Comparison of ENCODE assay signal across 22 mouse cellular contexts in genomic region chr8:77428015-77428414, GRCm38 (mm10).
"Had no signal": no experiment of that assay in that cellular context is flagged by ENCODE, and none has a peak within 500 bp of the region (broad histone marks: within the 10 kb centered on the region; RNA-seq: fewer than 3 reads in every experiment).

No protein-coding gene starts in this region.

- H3K9me3 ChIP-seq: liver, embryonic 15.5 days; lung, embryonic 15.5 days; megakaryocyte, embryonic 14.5 days; midbrain, embryonic 12.5 days; neural tube, embryonic 13.5 days; neural tube, embryonic 15.5 days had no signal

- H3K36me3 ChIP-seq: liver, embryonic 15.5 days; midbrain, embryonic 12.5 days; neural tube, embryonic 13.5 days; neural tube, embryonic 15.5 days had no signal

- ATAC-seq: liver, postnatal 0 days; lung, postnatal 0 days; midbrain, embryonic 16.5 days had no signal

- H3K27ac ChIP-seq: liver, embryonic 15.5 days; lung, embryonic 15.5 days; macrophage; midbrain, embryonic 12.5 days; neural tube, embryonic 13.5 days; neural tube, embryonic 15.5 days had no signal

- H3K4me3 ChIP-seq: liver, embryonic 15.5 days; lung, embryonic 15.5 days; megakaryocyte, embryonic 14.5 days; midbrain, embryonic 12.5 days; neural tube, embryonic 13.5 days; neural tube, embryonic 15.5 days had no signal

- H3K27me3 ChIP-seq: liver, embryonic 15.5 days; lung, embryonic 15.5 days; megakaryocyte, embryonic 14.5 days; midbrain, embryonic 12.5 days; neural tube, embryonic 13.5 days; neural tube, embryonic 15.5 days had no signal

- DNase-seq: liver, postnatal 0 days; lung, adult 2 months; lung, postnatal 14 days; lung, postnatal 36 days; midbrain, embryonic 14.5 days; retina, postnatal 1 day; right cerebral cortex, adult 18-20 months; right cerebral cortex, postnatal 25 days; right cerebral cortex, postnatal 4 days; spleen, adult 18-20 months; thymus, adult 18-20 months; thymus, postnatal 14 days; thymus, postnatal 36 days had no signal

- H3K4me2 ChIP-seq: lung, embryonic 15.5 days; midbrain, embryonic 12.5 days; neural tube, embryonic 13.5 days; neural tube, embryonic 15.5 days had no signal

- H3K9ac ChIP-seq: liver, embryonic 15.5 days; liver, postnatal 0 days; lung, embryonic 15.5 days; midbrain, embryonic 12.5 days; neural tube, embryonic 13.5 days; neural tube, embryonic 15.5 days had no signal
